Mouse (Mus musculus) liver, postnatal 0 days (tissue): ENCODE data around the gene Tcf7.

Experiments used
- CTCF ChIP-seq: sonication (generic); IDR thresholded peaks from 2 replicates; pipeline ENCODE4 v1.5.1; 2016; ENCODE audit warnings: antibody characterized with exemption, low read depth
- EP300 ChIP-seq: IDR thresholded peaks from 2 replicates; pipeline ENCODE4 v1.6.1; 2016; ENCODE audit warnings: antibody characterized with exemption, low read depth, mild to moderate bottlenecking

GRCm38 (mm10) chr11:52225986-52226599 lies 56.7 kb downstream of the Tcf7 start:
- TF ChIP-seq CTCF: no peak
- TF ChIP-seq EP300: no peak
